Mouse (Mus musculus): ENCODE measurements at regions not wholly inside any gene's neighbourhood (a gene's known extent, or its start where the extent isn't known, plus 50 kb on each side); places are given as distances from the start of the nearest gene placed in this dataset.

DNA sequence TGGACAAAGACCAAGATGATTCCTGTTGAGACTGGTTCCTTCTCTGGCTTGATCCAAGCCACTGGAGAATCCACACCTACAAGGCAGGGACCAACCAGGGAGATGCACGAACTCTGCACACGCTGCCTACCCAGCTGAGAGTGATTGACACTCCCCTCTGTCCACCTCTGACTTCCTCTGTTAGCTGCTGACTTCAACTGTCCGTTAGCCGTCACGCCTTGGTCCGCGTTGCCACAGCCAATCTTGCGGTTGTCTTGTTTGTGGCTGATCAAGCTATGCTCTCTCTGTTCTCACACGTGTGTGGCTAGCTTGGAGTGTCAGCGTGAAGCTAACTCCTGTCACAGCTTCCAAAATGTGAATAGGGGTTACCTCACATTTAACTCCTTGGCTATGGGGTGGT is 186.3 kb upstream of the Rpl38 start:
- Histone ChIP-seq H3K36me3 (ENCODE audit: poor library complexity, severe bottlenecking) (no peaks in the 10 kb centered on the region), H3K4me1 (peaks cover 32% of the 10 kb centered on the region; the same call in 1 of the 2 replicates), H3K4me2 (no peak overlapping the region), H3K27ac (no peak overlapping the region), H3K27me3 (no peaks in the 10 kb centered on the region), H3K4me3 (no peak overlapping the region), H3K9ac (no peak overlapping the region), H3K9me3 (replicated peaks) (no peaks in the 10 kb centered on the region)
- no peak for ATAC-seq
- 83% methylated on average over 10 of the region's 10 CpGs for WGBS

- Histone ChIP-seq H3K9me3 (replicated peaks) (no peaks in the 10 kb centered on the region), H3K36me3 (ENCODE audit: poor library complexity, severe bottlenecking) (no peaks in the 10 kb centered on the region), H3K27ac (no peak overlapping the region), H3K9ac (no peak overlapping the region), H3K27me3 (no peaks in the 10 kb centered on the region), H3K4me2 (no peak overlapping the region), H3K4me3 (no peak overlapping the region), H3K4me1 (peaks cover 28% of the 10 kb centered on the region; the same call in 1 of the 2 replicates)
- WGBS: 67% methylated on average over 7 of the region's 7 CpGs
- no peak for ATAC-seq
Observed at GRCm38 (mm10) chr11:114481037-114481436, 187.3 kb upstream of the Rpl38 start.

- H3K27ac ChIP-seq: no peak overlapping the region
- peaks cover 31% of the 10 kb centered on the region; the same call in 1 of the 2 replicates for H3K4me1 ChIP-seq
- no peak for ATAC-seq
- WGBS: 65% methylated on average over 8 of the region's 8 CpGs
- no peak overlapping the region for H3K4me3 ChIP-seq
- H3K4me2 ChIP-seq: no peak overlapping the region
- no peaks in the 10 kb centered on the region for H3K9me3 ChIP-seq (replicated peaks)
- no peak overlapping the region for H3K9ac ChIP-seq
- H3K36me3 ChIP-seq (ENCODE audit: poor library complexity, severe bottlenecking): no peaks in the 10 kb centered on the region
- H3K27me3 ChIP-seq: no peaks in the 10 kb centered on the region
Observed at GRCm38 (mm10) chr11:114480119-114480540, 188.2 kb upstream of the Rpl38 start.

DNA sequence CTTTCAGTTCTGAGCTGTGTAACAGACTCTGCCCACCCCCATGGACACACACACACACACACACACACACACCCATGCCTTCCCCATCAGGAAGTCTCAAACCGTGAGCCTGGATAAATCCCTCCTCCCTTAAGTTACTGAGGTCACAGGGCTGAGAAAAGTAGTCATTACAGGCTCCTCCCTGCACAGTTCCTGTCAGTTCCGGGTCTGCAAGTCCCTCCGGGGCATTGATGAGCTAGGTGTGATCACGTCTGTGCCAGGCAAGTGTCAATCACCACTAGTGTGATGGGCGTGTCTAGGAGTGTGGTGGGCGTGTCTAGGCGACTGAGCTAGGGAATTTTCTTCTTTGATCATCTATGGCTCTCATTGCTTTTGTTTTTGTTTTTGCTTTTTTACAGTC is 189.6 kb upstream of the Rpl38 start:
- 7% methylated on average over 7 of the region's 7 CpGs for WGBS
- ATAC-seq: peak; percentile 36; the same call in 1 of the 2 replicates
- H3K27ac ChIP-seq: no peak overlapping the region; the same call in 1 of the 2 replicates
- H3K4me1 ChIP-seq: peaks cover 24% of the 10 kb centered on the region; the same call in 1 of the 2 replicates
- H3K9me3 ChIP-seq (replicated peaks): no peaks in the 10 kb centered on the region
- H3K4me3 ChIP-seq: no peak overlapping the region
- H3K27me3 ChIP-seq: peaks cover 5% of the 10 kb centered on the region; the same call in 1 of the 2 replicates
- no peak overlapping the region for H3K9ac ChIP-seq
- no peaks in the 10 kb centered on the region for H3K36me3 ChIP-seq (ENCODE audit: poor library complexity, severe bottlenecking)
- peak overlapping the region; percentile 10 for H3K4me2 ChIP-seq

DNA sequence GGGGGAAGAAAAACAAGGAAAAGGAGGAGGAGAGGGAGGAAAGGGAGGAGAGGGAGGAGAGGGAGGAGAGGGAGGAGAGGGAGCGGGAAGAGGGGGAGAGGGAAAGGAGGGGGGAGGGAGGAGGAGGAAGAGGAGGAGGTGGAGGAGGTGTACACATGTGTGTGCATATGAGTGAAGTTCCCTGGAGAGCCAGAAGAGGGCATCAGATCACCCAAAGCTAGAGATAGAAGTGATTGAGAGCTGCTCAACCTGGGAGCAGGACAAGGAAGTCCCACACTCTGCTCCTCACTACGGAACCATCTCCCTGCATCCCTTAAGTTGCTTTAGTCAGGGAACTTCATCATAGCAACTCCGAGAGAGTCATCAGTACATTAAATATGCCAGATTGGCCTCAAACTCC is 191.0 kb upstream of the Rpl38 start:
- H3K9me3 ChIP-seq (replicated peaks): no peaks in the 10 kb centered on the region
- H3K4me3 ChIP-seq: no peak overlapping the region
- no peaks in the 10 kb centered on the region for H3K36me3 ChIP-seq (ENCODE audit: poor library complexity, severe bottlenecking)
- H3K4me1 ChIP-seq: peaks cover 32% of the 10 kb centered on the region
- no peak overlapping the region for H3K4me2 ChIP-seq
- 66% methylated on average over 3 of the region's 3 CpGs for WGBS
- no peak overlapping the region for H3K27ac ChIP-seq
- H3K9ac ChIP-seq: no peak overlapping the region
- ATAC-seq: no peak
- peaks cover 8% of the 10 kb centered on the region; the same call in 1 of the 2 replicates for H3K27me3 ChIP-seq

- ATAC-seq: peak; percentile 25
- Histone ChIP-seq H3K27ac (peak overlapping the region; percentile 40), H3K4me2 (peak overlapping the region; percentile 26), H3K36me3 (ENCODE audit: poor library complexity, severe bottlenecking) (no peaks in the 10 kb centered on the region), H3K4me1 (peaks cover 49% of the 10 kb centered on the region), H3K9ac (no peak overlapping the region), H3K4me3 (no peak overlapping the region), H3K9me3 (replicated peaks) (no peaks in the 10 kb centered on the region), H3K27me3 (peaks cover 10% of the 10 kb centered on the region; the same call in 1 of the 2 replicates)
- WGBS: 9% methylated on average over 22 of the region's 22 CpGs
Observed at GRCm38 (mm10) chr11:114472501-114473260, 195.6 kb upstream of the Rpl38 start.

DNA sequence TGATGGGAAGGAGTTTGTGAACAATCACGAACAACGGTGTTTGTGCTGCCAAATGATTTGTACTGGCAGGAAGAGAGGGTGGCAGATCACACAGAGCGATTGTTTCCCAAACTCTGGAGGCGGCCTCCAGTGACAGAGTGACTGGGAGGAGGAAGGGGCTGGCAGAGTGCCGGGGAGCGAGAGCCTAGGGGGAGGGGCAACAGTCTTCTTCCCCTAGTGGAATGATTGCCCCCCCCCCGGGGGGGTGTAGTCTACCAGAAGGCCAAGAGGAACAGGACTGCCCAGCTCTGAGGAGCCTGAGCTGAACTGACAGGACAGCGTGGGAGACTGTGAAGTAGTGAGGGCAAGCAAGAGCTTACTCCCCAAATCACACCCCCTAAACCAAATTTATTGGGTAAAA is 199.9 kb upstream of the Rpl38 start:
- Histone ChIP-seq H3K27ac (peak overlapping the region; percentile 84), H3K4me2 (peak overlapping the region; percentile 42), H3K9me3 (replicated peaks) (no peaks in the 10 kb centered on the region), H3K36me3 (ENCODE audit: poor library complexity, severe bottlenecking) (no peaks in the 10 kb centered on the region), H3K9ac (0 out of 2 replicates have a peak overlapping the region, but pooled peaks have one; percentile 12), H3K4me3 (no peak overlapping the region), H3K27me3 (peaks cover 20% of the 10 kb centered on the region; the same call in 1 of the 2 replicates), H3K4me1 (peaks cover 69% of the 10 kb centered on the region)
- ATAC-seq: peak; percentile 55
- 3% methylated on average over 8 of the region's 8 CpGs for WGBS

DNA sequence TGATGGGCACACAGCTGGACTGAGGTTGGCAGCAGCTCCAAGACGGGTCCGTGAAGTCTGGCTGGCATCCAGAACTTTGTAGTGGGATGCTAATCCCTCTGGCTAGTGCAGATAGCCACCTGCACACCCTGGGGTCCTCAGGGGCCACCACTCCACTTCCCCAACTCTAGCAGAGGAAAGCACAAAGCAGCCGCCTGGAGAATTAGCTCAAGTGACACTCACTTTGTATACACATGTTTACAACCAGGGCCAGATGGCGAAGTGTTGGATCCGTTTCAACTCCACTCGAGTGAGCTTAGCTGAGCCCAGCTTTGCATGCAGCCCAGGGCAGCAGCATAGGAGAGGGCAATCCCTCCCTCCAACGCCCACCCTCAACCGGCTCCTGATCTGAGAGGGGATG is 200.5 kb upstream of the Rpl38 start:
- no peak overlapping the region for H3K4me3 ChIP-seq
- no peaks in the 10 kb centered on the region for H3K9me3 ChIP-seq (replicated peaks)
- H3K4me1 ChIP-seq: peaks cover 68% of the 10 kb centered on the region
- peak overlapping the region; percentile 84 for H3K27ac ChIP-seq
- H3K27me3 ChIP-seq: peaks cover 18% of the 10 kb centered on the region; the same call in 1 of the 2 replicates
- WGBS: 2% methylated on average over 8 of the region's 8 CpGs
- H3K4me2 ChIP-seq: peak overlapping the region; percentile 42
- peak; percentile 88 for ATAC-seq
- H3K36me3 ChIP-seq (ENCODE audit: poor library complexity, severe bottlenecking): no peaks in the 10 kb centered on the region
- H3K9ac ChIP-seq: no peak overlapping the region

DNA sequence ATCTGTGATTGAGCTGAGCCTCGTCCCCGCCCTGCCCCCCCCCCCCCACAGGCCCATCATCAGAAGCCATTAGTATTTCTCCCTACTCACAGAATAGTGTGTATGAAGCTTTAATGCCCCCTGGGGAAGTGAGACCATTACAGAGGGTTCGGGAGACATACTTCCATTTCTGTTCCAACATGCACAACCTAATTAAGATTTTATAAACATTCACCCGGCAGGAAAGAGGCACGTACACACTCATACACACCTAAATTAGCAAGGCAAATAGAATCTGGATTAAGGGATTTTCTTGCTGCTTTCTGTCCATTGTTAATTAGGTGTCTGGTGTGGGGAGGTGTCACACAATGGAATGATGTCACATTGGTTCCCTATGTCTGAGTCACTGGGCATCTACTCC is 202.8 kb upstream of the Rpl38 start:
- no peak overlapping the region for H3K4me3 ChIP-seq
- no peak overlapping the region for H3K4me2 ChIP-seq
- H3K36me3 ChIP-seq (ENCODE audit: poor library complexity, severe bottlenecking): no peaks in the 10 kb centered on the region
- no peaks in the 10 kb centered on the region for H3K9me3 ChIP-seq (replicated peaks)
- ATAC-seq: no peak
- H3K27ac ChIP-seq: peak overlapping the region; percentile 61; the same call in 1 of the 2 replicates
- peak overlapping the region; percentile 16; the same call in 1 of the 2 replicates for H3K9ac ChIP-seq
- 26% methylated on average over 5 of the region's 5 CpGs for WGBS
- peaks cover 57% of the 10 kb centered on the region for H3K4me1 ChIP-seq
- peaks cover 16% of the 10 kb centered on the region; the same call in 1 of the 2 replicates for H3K27me3 ChIP-seq

- no peak overlapping the region for H3K4me3 ChIP-seq
- H3K36me3 ChIP-seq (ENCODE audit: poor library complexity, severe bottlenecking): no peaks in the 10 kb centered on the region
- peaks cover 16% of the 10 kb centered on the region; the same call in 1 of the 2 replicates for H3K27me3 ChIP-seq
- no peaks in the 10 kb centered on the region for H3K9me3 ChIP-seq (replicated peaks)
- H3K4me1 ChIP-seq: peaks cover 37% of the 10 kb centered on the region
- no peak overlapping the region for H3K4me2 ChIP-seq
- no peak overlapping the region for H3K27ac ChIP-seq
- H3K9ac ChIP-seq: no peak overlapping the region
- no peak for ATAC-seq
- 32% methylated on average over 6 of the region's 6 CpGs for WGBS
Observed at GRCm38 (mm10) chr11:114462755-114463374, 205.5 kb upstream of the Rpl38 start.

GRCm38 (mm10) chr11:114454876-114455330 is 213.4 kb upstream of the Rpl38 start:
- peak; percentile 76 for ATAC-seq
- H3K4me3 ChIP-seq: no peak overlapping the region
- H3K4me2 ChIP-seq: no peak overlapping the region
- no peaks in the 10 kb centered on the region for H3K36me3 ChIP-seq (ENCODE audit: poor library complexity, severe bottlenecking)
- peaks cover 14% of the 10 kb centered on the region for H3K4me1 ChIP-seq
- peak overlapping the region; percentile 14; the same call in 1 of the 2 replicates for H3K27ac ChIP-seq
- H3K9me3 ChIP-seq (replicated peaks): no peaks in the 10 kb centered on the region
- 54% methylated on average over 12 of the region's 12 CpGs for WGBS
- no peaks in the 10 kb centered on the region for H3K27me3 ChIP-seq
- H3K9ac ChIP-seq: no peak overlapping the region

DNA sequence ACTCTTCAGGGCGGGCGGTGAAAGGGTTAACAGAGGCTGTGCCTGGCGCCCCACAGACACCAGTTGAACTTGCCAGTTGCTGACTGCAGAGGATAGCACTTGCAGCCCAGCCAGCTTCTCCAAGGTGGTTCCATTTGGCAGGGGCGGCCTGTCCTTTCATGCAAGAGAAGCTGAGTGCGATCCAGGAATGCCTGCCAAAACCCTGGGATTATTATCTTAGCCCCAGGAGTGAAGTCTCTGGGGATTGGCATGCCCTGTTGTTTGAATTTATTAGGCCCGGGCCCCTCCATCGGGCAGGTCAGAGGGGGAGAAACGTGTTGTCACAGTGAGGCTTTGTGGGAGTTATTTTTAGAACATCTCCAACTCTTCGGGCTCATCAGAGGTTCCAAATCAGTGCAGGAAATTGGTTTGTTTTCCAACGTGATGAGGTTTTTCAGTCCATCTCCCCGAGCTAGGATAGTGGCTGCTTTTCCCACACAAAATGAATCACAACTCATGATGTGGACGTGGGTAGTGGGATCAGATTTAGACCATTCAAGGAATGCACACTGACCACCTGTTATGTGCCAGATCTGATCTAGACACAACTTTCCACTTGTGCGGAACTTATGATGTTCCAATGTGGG is 219.4 kb upstream of the Rpl38 start:
- 36% methylated on average over 13 of the region's 13 CpGs for WGBS
- H3K27me3 ChIP-seq: peaks cover 2% of the 10 kb centered on the region; the same call in 1 of the 2 replicates
- no peak overlapping the region for H3K4me3 ChIP-seq
- peak overlapping the region; percentile 11; the same call in 1 of the 2 replicates for H3K27ac ChIP-seq
- no peaks in the 10 kb centered on the region for H3K36me3 ChIP-seq (ENCODE audit: poor library complexity, severe bottlenecking)
- no peak overlapping the region for H3K9ac ChIP-seq
- no peaks in the 10 kb centered on the region for H3K9me3 ChIP-seq (replicated peaks)
- H3K4me2 ChIP-seq: no peak overlapping the region
- peaks cover 55% of the 10 kb centered on the region for H3K4me1 ChIP-seq
- ATAC-seq: peak; percentile 54
